Mouse (Mus musculus): ENCODE results near the gene Ube2ql1. TPM values are rescaled to one million over a fixed set of nuclear protein-coding genes. Genes with fewer than 3 reads are reported as not detected.

The Ube2ql1 gene
- polyA plus RNA-seq, 1 experiment from 2014 or later = 0.12 TPM

DNA sequence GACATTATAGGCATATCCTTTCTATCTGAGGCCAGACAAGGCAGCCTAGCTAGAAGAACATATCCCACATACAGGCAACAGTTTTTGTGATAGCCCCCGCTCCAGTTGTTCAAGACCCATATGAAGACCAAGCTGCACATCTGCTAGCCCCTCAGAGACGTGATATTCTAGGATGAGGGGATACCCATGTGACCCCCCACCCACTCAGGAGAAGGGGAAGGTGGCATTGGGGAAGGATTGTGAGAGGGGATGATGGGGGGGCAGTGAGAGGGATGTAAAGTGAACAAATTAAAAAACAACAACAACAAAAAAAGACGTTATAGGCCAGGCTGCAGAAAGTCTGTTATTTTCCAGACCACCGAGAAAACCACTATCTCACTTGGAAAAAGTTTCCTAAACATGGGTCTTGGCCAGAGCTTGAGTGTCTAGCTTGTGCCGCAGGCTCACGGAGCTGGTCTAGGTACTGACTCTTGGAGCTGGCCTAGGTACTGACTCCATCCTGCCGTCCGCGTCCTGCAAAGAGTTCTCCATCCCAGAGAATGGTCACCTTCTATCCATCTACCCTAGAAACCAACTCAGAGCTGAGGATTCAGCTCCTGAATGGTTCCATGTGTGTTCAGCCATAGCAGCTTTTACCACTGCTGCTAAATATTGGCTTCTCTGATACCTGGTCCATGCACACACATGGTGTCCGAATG lies 65.6 kb downstream of the Ube2ql1 start:
- DNase-seq (ENCODE audit: low spot score) (no peak), ATAC-seq (no peak)
- H3K9me3 ChIP-seq (ENCODE audit: low read length) = no peaks in the 10 kb centered on the region
- H3K4me2 ChIP-seq (replicated peaks; ENCODE audit: low read depth, low read length) = no peak overlapping the region
- H3K4me3 ChIP-seq (ENCODE audit: low read depth, low read length) = no peak overlapping the region
- no peaks in the 10 kb centered on the region for H3K4me1 ChIP-seq (ENCODE audit: insufficient read depth, low read depth, low read length)
- no peak overlapping the region for H3K27ac ChIP-seq (ENCODE audit: low read length)
- no peak for TF ChIP-seq EP300 (IDR thresholded peaks at IDR 0.05)
- TF ChIP-seq CTCF (IDR thresholded peaks at IDR 0.05) = no peak
- no peaks in the 10 kb centered on the region for H3K27me3 ChIP-seq (replicated peaks; ENCODE audit: insufficient read depth, low read length)
- 45% methylated on average over 10 of the region's 10 CpGs for WGBS
- H3K36me3 ChIP-seq (ENCODE audit: insufficient read depth, low read length) = no peaks in the 10 kb centered on the region
- no peak overlapping the region for H3K9ac ChIP-seq (replicated peaks; ENCODE audit: low read depth)

DNA sequence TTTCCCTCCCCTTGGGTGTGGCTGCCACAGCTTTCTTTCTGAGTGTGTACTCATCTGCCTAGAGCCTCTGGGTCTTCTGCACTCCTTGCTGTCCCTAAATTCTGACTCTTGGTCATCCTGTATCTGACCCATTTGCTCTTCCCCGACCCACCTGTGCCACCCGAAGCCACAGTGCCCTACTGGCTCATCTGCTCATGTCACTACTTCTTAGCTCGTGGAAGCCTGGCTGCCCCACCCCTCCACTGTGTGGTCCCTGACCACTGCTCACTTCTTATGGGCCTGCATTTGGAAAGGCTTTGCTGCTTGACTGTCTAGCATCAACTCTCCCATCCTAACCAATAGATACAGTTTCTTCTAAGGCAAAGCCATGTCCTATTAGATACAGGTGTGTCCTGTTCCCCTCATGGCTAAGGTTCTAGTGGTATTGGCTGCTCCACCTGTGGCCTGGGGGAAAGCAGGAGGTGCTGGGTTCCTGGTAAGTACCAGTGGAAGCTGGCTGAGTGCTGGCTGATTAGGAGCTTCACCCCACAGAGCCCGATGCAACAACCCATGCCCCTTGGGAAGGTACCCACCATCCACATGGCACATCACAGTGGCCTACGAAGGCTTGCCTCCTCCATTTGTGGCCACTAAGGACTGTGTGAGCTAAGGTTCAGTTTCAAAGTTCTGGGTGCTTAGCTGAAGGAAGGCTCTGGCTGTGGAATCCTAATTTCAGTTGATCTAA lies 66.3 kb downstream of the Ube2ql1 start:
- no peak overlapping the region for H3K4me2 ChIP-seq (replicated peaks; ENCODE audit: low read depth, low read length)
- no peaks in the 10 kb centered on the region for H3K36me3 ChIP-seq (ENCODE audit: insufficient read depth, low read length)
- no peaks in the 10 kb centered on the region for H3K27me3 ChIP-seq (replicated peaks; ENCODE audit: insufficient read depth, low read length)
- no peaks in the 10 kb centered on the region for H3K9me3 ChIP-seq (ENCODE audit: low read length)
- H3K27ac ChIP-seq (ENCODE audit: low read length) = no peak overlapping the region
- no peak overlapping the region for H3K9ac ChIP-seq (replicated peaks; ENCODE audit: low read depth)
- no peak overlapping the region for H3K4me3 ChIP-seq (ENCODE audit: low read depth, low read length)
- H3K4me1 ChIP-seq (ENCODE audit: insufficient read depth, low read depth, low read length) = no peaks in the 10 kb centered on the region
- no peak for ATAC-seq
- TF ChIP-seq CTCF (IDR thresholded peaks at IDR 0.05) (no peak), EP300 (IDR thresholded peaks at IDR 0.05) (no peak)
- DNase-seq (ENCODE audit: low spot score) = no peak
- WGBS = 67% methylated on average over 5 of the region's 5 CpGs

DNA sequence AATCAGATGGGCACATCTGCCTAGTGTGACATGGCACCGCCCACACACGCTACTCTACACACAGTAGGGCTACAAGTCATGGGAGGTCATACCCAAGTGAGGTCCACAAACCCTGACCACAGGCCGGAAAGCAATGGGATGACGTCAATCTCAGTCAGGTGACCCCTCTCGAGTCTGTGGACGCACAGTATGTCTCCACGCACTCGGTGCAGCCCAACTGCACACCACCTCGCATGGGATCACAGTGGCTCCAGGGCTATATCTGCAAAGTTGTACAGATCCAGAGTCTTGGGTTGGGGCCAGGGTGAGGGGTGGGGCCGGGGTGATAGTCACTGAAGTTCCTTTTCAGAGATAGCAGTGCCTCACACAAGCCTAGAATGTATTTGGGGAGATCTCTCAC lies 67.1 kb downstream of the Ube2ql1 start:
- Histone ChIP-seq H3K4me2 (replicated peaks; ENCODE audit: low read depth, low read length) (no peak overlapping the region), H3K36me3 (ENCODE audit: insufficient read depth, low read length) (no peaks in the 10 kb centered on the region), H3K4me1 (ENCODE audit: insufficient read depth, low read depth, low read length) (no peaks in the 10 kb centered on the region), H3K27ac (ENCODE audit: low read length) (no peak overlapping the region), H3K4me3 (ENCODE audit: low read depth, low read length) (no peak overlapping the region), H3K9ac (replicated peaks; ENCODE audit: low read depth) (no peak overlapping the region), H3K27me3 (replicated peaks; ENCODE audit: insufficient read depth, low read length) (no peaks in the 10 kb centered on the region), H3K9me3 (ENCODE audit: low read length) (no peaks in the 10 kb centered on the region)
- TF ChIP-seq CTCF (IDR thresholded peaks at IDR 0.05) (no peak), EP300 (IDR thresholded peaks at IDR 0.05) (no peak)
- WGBS = 83% methylated on average over 10 of the region's 10 CpGs
- DNase-seq (ENCODE audit: low spot score) (no peak), ATAC-seq (no peak)

- H3K9ac ChIP-seq (replicated peaks; ENCODE audit: low read depth) = no peak overlapping the region
- no peak for TF ChIP-seq EP300 (IDR thresholded peaks at IDR 0.05)
- no peak for TF ChIP-seq CTCF (IDR thresholded peaks at IDR 0.05)
- no peak overlapping the region for H3K4me3 ChIP-seq (ENCODE audit: low read depth, low read length)
- H3K9me3 ChIP-seq (ENCODE audit: low read length) = no peaks in the 10 kb centered on the region
- no peaks in the 10 kb centered on the region for H3K4me1 ChIP-seq (ENCODE audit: insufficient read depth, low read depth, low read length)
- DNase-seq (ENCODE audit: low spot score) = no peak
- H3K27ac ChIP-seq (ENCODE audit: low read length) = no peak overlapping the region
- no peak for ATAC-seq
- H3K36me3 ChIP-seq (ENCODE audit: insufficient read depth, low read length) = no peaks in the 10 kb centered on the region
- H3K4me2 ChIP-seq (replicated peaks; ENCODE audit: low read depth, low read length) = no peak overlapping the region
- 74% methylated on average over 5 of the region's 5 CpGs for WGBS
- no peaks in the 10 kb centered on the region for H3K27me3 ChIP-seq (replicated peaks; ENCODE audit: insufficient read depth, low read length)
Observed at GRCm38 (mm10) chr13:69672121-69672520, 67.6 kb downstream of the Ube2ql1 start.

GRCm38 (mm10) chr13:69654508-69654907 lies 85.2 kb downstream of the Ube2ql1 start:
- 50% methylated on average over 3 of the region's 3 CpGs for WGBS
- H3K27me3 ChIP-seq (replicated peaks; ENCODE audit: insufficient read depth, low read length) = no peaks in the 10 kb centered on the region
- no peak overlapping the region for H3K9ac ChIP-seq (replicated peaks; ENCODE audit: low read depth)
- no peaks in the 10 kb centered on the region for H3K36me3 ChIP-seq (ENCODE audit: insufficient read depth, low read length)
- no peaks in the 10 kb centered on the region for H3K4me1 ChIP-seq (ENCODE audit: insufficient read depth, low read depth, low read length)
- ATAC-seq (no peak), DNase-seq (ENCODE audit: low spot score) (no peak)
- H3K4me2 ChIP-seq (replicated peaks; ENCODE audit: low read depth, low read length) = no peak overlapping the region
- TF ChIP-seq CTCF (IDR thresholded peaks at IDR 0.05) (no peak), EP300 (IDR thresholded peaks at IDR 0.05) (no peak)
- H3K9me3 ChIP-seq (ENCODE audit: low read length) = no peaks in the 10 kb centered on the region
- H3K27ac ChIP-seq (ENCODE audit: low read length) = no peak overlapping the region
- H3K4me3 ChIP-seq (ENCODE audit: low read depth, low read length) = no peak overlapping the region

Other genes starting within 250 kb of the Ube2ql1 start
- 34.7 and 38.1 TPM in 2 replicates for gene Nsun2, start 206.1 kb downstream of the Ube2ql1 start, polyA plus RNA-seq (2015; fragmentation: Nextera tagmentation; extraction: Ambion mirVana)
- 3.1 TPM in 2 replicates for gene Tent4a, start 205.3 kb downstream of the Ube2ql1 start, polyA plus RNA-seq (2015; fragmentation: Nextera tagmentation; extraction: Ambion mirVana)
- 5.0 and 7.4 TPM in 2 replicates for gene Srd5a1, start 128.4 kb downstream of the Ube2ql1 start, polyA plus RNA-seq (2015; fragmentation: Nextera tagmentation; extraction: Ambion mirVana)
- 100.0 and 101 TPM in 2 replicates for gene Med10, start 62.5 kb upstream of the Ube2ql1 start, polyA plus RNA-seq (2015; fragmentation: Nextera tagmentation; extraction: Ambion mirVana)